Mouse (Mus musculus) thymus, postnatal 25 days (tissue): ENCODE measurements at regions not wholly inside any gene's neighbourhood (a gene's known extent, or its start where the extent isn't known, plus 50 kb on each side); places are given as distances from the start of the nearest gene placed in this dataset.

Experiments used
- DNase-seq: peaks from one replicate; pipeline ENCODE4 v3.0.0; 2022

GRCm38 (mm10) chr19:26478055-26478737, 126.7 kb upstream of the Smarca2 start:
- no peak for DNase-seq

- no peak for DNase-seq
Observed at GRCm38 (mm10) chr19:26484322-26484721, 120.5 kb upstream of the Smarca2 start.

- DNase-seq, result no peak
Observed at GRCm38 (mm10) chr19:26492806-26493205, 112.0 kb upstream of the Smarca2 start.

GRCm38 (mm10) chr19:26501064-26501463, 103.8 kb upstream of the Smarca2 start:
- DNase-seq, result no peak

- DNase-seq, result no peak
Observed at GRCm38 (mm10) chr19:26504027-26504426, 100.8 kb upstream of the Smarca2 start.

GRCm38 (mm10) chr19:26506802-26507201, 98.0 kb upstream of the Smarca2 start:
- DNase-seq, result no peak

- DNase-seq, result no peak
Observed at GRCm38 (mm10) chr19:26507986-26508385, 96.9 kb upstream of the Smarca2 start.

GRCm38 (mm10) chr19:26508616-26509015, 96.2 kb upstream of the Smarca2 start:
- DNase-seq, result no peak

- DNase-seq, result no peak
Observed at GRCm38 (mm10) chr19:26509240-26509639, 95.6 kb upstream of the Smarca2 start.

GRCm38 (mm10) chr19:26510185-26510584, 94.7 kb upstream of the Smarca2 start:
- no peak for DNase-seq

- DNase-seq, result peak; percentile 6
Observed at GRCm38 (mm10) chr19:26510887-26511286, 94.0 kb upstream of the Smarca2 start.

- no peak for DNase-seq
Observed at GRCm38 (mm10) chr19:26511756-26512155, 93.1 kb upstream of the Smarca2 start.

- DNase-seq, result no peak
Observed at GRCm38 (mm10) chr19:26524583-26524982, 80.3 kb upstream of the Smarca2 start.

- no peak for DNase-seq
Observed at GRCm38 (mm10) chr19:26531390-26531789, 73.5 kb upstream of the Smarca2 start.

GRCm38 (mm10) chr19:26532509-26532908, 72.3 kb upstream of the Smarca2 start:
- no peak for DNase-seq

GRCm38 (mm10) chr19:26545671-26546070, 59.2 kb upstream of the Smarca2 start:
- peak; percentile 2 for DNase-seq

GRCm38 (mm10) chr19:26547522-26547921, 57.3 kb upstream of the Smarca2 start:
- DNase-seq, result no peak

- no peak for DNase-seq
Observed at GRCm38 (mm10) chr19:26548562-26549270, 56.1 kb upstream of the Smarca2 start.

GRCm38 (mm10) chr19:26550299-26550698, 54.6 kb upstream of the Smarca2 start:
- DNase-seq, result no peak
